Mouse (Mus musculus): ENCODE results near the gene L2hgdh. TPM values are rescaled to one million over a fixed set of nuclear protein-coding genes. Genes with fewer than 3 reads are reported as not detected.
"Not testable (repeated sequence)": the region's sequence is repeated elsewhere in the genome, so short reads cannot be mapped to it uniquely, and the experiment has no call there.

L2hgdh gene
- total RNA-seq, 2 experiments from 2014 or later = 23.5 to 23.8 TPM

GRCm38 (mm10) chr12:69661658-69662057, 63.0 kb downstream of the L2hgdh start:
- DNase-seq = no peak

DNA sequence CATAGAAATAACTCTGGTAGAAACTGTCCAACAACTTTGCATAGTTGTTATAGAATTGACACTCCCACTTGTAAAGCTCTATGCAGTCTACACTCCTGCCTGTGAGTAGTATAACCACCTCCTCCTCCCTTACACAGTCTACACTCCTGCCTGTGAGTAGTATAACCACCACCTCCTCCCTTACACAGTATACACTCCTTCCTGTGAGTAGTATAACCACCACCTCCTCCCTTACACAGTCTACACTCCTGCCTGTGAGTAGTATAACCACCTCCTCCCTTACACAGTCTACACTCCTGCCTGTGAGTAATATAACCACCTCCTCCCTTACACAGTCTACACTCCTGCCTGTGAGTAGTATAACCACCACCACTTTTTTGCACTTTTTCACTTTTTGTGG, 70.7 kb downstream of the L2hgdh start:
- DNase-seq = not testable (repeated sequence)

DNA sequence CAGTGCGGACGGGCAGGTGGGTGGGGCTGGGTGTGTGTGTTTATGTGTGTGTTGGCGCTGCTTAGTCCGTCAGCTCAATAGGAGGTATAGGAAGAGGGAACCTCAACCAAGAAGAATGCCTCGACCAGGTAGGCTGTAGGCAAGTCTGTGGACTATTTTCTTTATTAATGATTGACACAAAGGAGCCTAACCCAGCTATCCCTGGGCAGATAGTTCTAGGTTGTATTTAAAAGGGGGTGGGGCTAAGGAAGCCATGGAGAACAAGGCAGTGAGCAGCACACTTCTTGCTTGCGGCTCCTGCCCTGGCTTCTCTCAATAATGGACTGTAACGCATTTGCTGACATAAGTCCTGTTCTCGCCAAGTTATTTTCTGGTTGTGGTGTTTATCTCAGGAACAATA, 75.2 kb downstream of the L2hgdh start:
- no peak for DNase-seq

- DNase-seq = peak; percentile 20
These were observed 78.7 kb downstream of the L2hgdh start for GRCm38 (mm10) chr12:69645821-69646616.

- peak; percentile 59 for DNase-seq
These were observed 79.8 kb downstream of the L2hgdh start for GRCm38 (mm10) chr12:69644877-69645276.

GRCm38 (mm10) chr12:69642877-69643276, 81.8 kb downstream of the L2hgdh start:
- no peak for DNase-seq

Small RNA genes lying within 50 kb of the gene (microRNA-seq; reads per million reads assigned to microRNA genes)
- gene Mir681 = 0 reads per million in 2 experiments

Other genes with a start within 250 kb of the L2hgdh start
- gene Vcpkmt, start 141.8 kb downstream of the L2hgdh start, total RNA-seq (2021) = 1 to 10 TPM; 6.3 to 6.9 TPM
- gene Sos2, start 43.0 kb downstream of the L2hgdh start, total RNA-seq (2021) = 10 to 100 TPM; 28.2 to 30.3 TPM
- gene Atp5s, start 77 bp upstream of the L2hgdh start, total RNA-seq (2021) = 10 to 100 TPM; 16.9 to 21.2 TPM
- 10 to 100 TPM; 12.3 to 12.7 TPM for gene Cdkl1, start 66.4 kb upstream of the L2hgdh start, total RNA-seq (2021)
- gene Atl1, start 167.7 kb upstream of the L2hgdh start, total RNA-seq (2021) = 10 to 100 TPM; 10.1 to 11.0 TPM
- gene Map4k5, start 168.3 kb upstream of the L2hgdh start, total RNA-seq (2021) = 10 to 100 TPM; 41.9 to 44.7 TPM

Data from heart, postnatal 4 days (tissue).